Mouse (Mus musculus): ENCODE data around the gene Kptn. TPM values are rescaled to one million over a fixed set of nuclear protein-coding genes. Genes with fewer than 3 reads are reported as not detected.

The Kptn gene
- polyA plus RNA-seq, 1 experiment: 28.7 TPM

- H3K27ac ChIP-seq (ENCODE audit: insufficient read depth, low read depth, low read length): no peak overlapping the region
- DNase-seq: no peak
- no peaks in the 10 kb centered on the region for H3K36me3 ChIP-seq (ENCODE audit: control insufficient read depth, insufficient read depth, low read length)
- H3K27me3 ChIP-seq (replicated peaks; ENCODE audit: control insufficient read depth, insufficient read depth, low read length): no peaks in the 10 kb centered on the region
- no peak for TF ChIP-seq CTCF (conservative IDR thresholded peaks at IDR 0.05; ENCODE audit: insufficient read depth, insufficient read length, low read depth, low read length)
- no peak for TF ChIP-seq POLR2A (IDR thresholded peaks at IDR 0.05; ENCODE audit: low read depth, low read length)
- no peaks in the 10 kb centered on the region for H3K4me1 ChIP-seq (ENCODE audit: control insufficient read depth, insufficient read depth, low read length)
- WGBS: 57% methylated on average over 5 of the region's 5 CpGs
- no peak overlapping the region for H3K4me3 ChIP-seq (ENCODE audit: insufficient read depth, low read depth, low read length)
Measured at GRCm38 (mm10) chr7:16149241-16149640, 29.5 kb downstream of the Kptn start.

GRCm38 (mm10) chr7:16150191-16151145, 30.8 kb downstream of the Kptn start:
- Histone ChIP-seq H3K4me1 (ENCODE audit: control insufficient read depth, insufficient read depth, low read length) (no peaks in the 10 kb centered on the region), H3K4me3 (ENCODE audit: insufficient read depth, low read depth, low read length) (no peak overlapping the region), H3K36me3 (ENCODE audit: control insufficient read depth, insufficient read depth, low read length) (no peaks in the 10 kb centered on the region), H3K27me3 (replicated peaks; ENCODE audit: control insufficient read depth, insufficient read depth, low read length) (no peaks in the 10 kb centered on the region), H3K27ac (ENCODE audit: insufficient read depth, low read depth, low read length) (no peak overlapping the region)
- TF ChIP-seq CTCF (conservative IDR thresholded peaks at IDR 0.05; ENCODE audit: insufficient read depth, insufficient read length, low read depth, low read length): no peak
- no peak for TF ChIP-seq POLR2A (IDR thresholded peaks at IDR 0.05; ENCODE audit: low read depth, low read length)
- DNase-seq: no peak
- WGBS: 69% methylated on average over 9 of the region's 9 CpGs

- WGBS: 14% methylated on average over 10 of the region's 10 CpGs
- no peaks in the 10 kb centered on the region for H3K4me1 ChIP-seq (ENCODE audit: control insufficient read depth, insufficient read depth, low read length)
- H3K27ac ChIP-seq (ENCODE audit: insufficient read depth, low read depth, low read length): no peak overlapping the region
- peak; percentile 77 for TF ChIP-seq CTCF (conservative IDR thresholded peaks at IDR 0.05; ENCODE audit: insufficient read depth, insufficient read length, low read depth, low read length)
- TF ChIP-seq POLR2A (IDR thresholded peaks at IDR 0.05; ENCODE audit: low read depth, low read length): no peak
- H3K4me3 ChIP-seq (ENCODE audit: insufficient read depth, low read depth, low read length): no peak overlapping the region
- no peaks in the 10 kb centered on the region for H3K27me3 ChIP-seq (replicated peaks; ENCODE audit: control insufficient read depth, insufficient read depth, low read length)
- no peaks in the 10 kb centered on the region for H3K36me3 ChIP-seq (ENCODE audit: control insufficient read depth, insufficient read depth, low read length)
- DNase-seq: peak; percentile 36
Measured at GRCm38 (mm10) chr7:16153522-16153921, 33.8 kb downstream of the Kptn start.

- Histone ChIP-seq H3K27me3 (replicated peaks; ENCODE audit: control insufficient read depth, insufficient read depth, low read length) (no peaks in the 10 kb centered on the region), H3K36me3 (ENCODE audit: control insufficient read depth, insufficient read depth, low read length) (no peaks in the 10 kb centered on the region), H3K4me1 (ENCODE audit: control insufficient read depth, insufficient read depth, low read length) (no peaks in the 10 kb centered on the region), H3K4me3 (ENCODE audit: insufficient read depth, low read depth, low read length) (no peak overlapping the region), H3K27ac (ENCODE audit: insufficient read depth, low read depth, low read length) (no peak overlapping the region)
- 57% methylated on average over 9 of the region's 9 CpGs for WGBS
- DNase-seq: peak; percentile 24
- TF ChIP-seq POLR2A (IDR thresholded peaks at IDR 0.05; ENCODE audit: low read depth, low read length): no peak
- no peak for TF ChIP-seq CTCF (conservative IDR thresholded peaks at IDR 0.05; ENCODE audit: insufficient read depth, insufficient read length, low read depth, low read length)
Measured at GRCm38 (mm10) chr7:16155132-16155872, 35.6 kb downstream of the Kptn start.

- Histone ChIP-seq H3K4me3 (ENCODE audit: insufficient read depth, low read depth, low read length) (no peak overlapping the region), H3K4me1 (ENCODE audit: control insufficient read depth, insufficient read depth, low read length) (no peaks in the 10 kb centered on the region), H3K36me3 (ENCODE audit: control insufficient read depth, insufficient read depth, low read length) (no peaks in the 10 kb centered on the region), H3K27ac (ENCODE audit: insufficient read depth, low read depth, low read length) (no peak overlapping the region), H3K27me3 (replicated peaks; ENCODE audit: control insufficient read depth, insufficient read depth, low read length) (no peaks in the 10 kb centered on the region)
- 57% methylated on average over 8 of the region's 8 CpGs for WGBS
- no peak for DNase-seq
- TF ChIP-seq POLR2A (IDR thresholded peaks at IDR 0.05; ENCODE audit: low read depth, low read length): no peak
- no peak for TF ChIP-seq CTCF (conservative IDR thresholded peaks at IDR 0.05; ENCODE audit: insufficient read depth, insufficient read length, low read depth, low read length)
Measured at GRCm38 (mm10) chr7:16156105-16156714, 36.5 kb downstream of the Kptn start.

- no peaks in the 10 kb centered on the region for H3K36me3 ChIP-seq (ENCODE audit: control insufficient read depth, insufficient read depth, low read length)
- H3K4me3 ChIP-seq (ENCODE audit: insufficient read depth, low read depth, low read length): no peak overlapping the region
- WGBS: 12% methylated on average over 39 of the region's 39 CpGs
Measured at GRCm38 (mm10) chr7:16158735-16159134, 39.0 kb downstream of the Kptn start.

More at GRCm38 (mm10) chr7:16158735-16159134, 39.0 kb downstream of the Kptn start:
- no peak overlapping the region for H3K27ac ChIP-seq (ENCODE audit: insufficient read depth, low read depth, low read length)
- TF ChIP-seq POLR2A (IDR thresholded peaks at IDR 0.05; ENCODE audit: low read depth, low read length) (no peak), CTCF (conservative IDR thresholded peaks at IDR 0.05; ENCODE audit: insufficient read depth, insufficient read length, low read depth, low read length) (no peak)
- no peaks in the 10 kb centered on the region for H3K4me1 ChIP-seq (ENCODE audit: control insufficient read depth, insufficient read depth, low read length)
- H3K27me3 ChIP-seq (replicated peaks; ENCODE audit: control insufficient read depth, insufficient read depth, low read length): no peaks in the 10 kb centered on the region
- DNase-seq: no peak
